Mouse (Mus musculus) megakaryocyte-erythroid progenitor cell, adult 5-6 weeks (primary cell): Measurements from ENCODE around the gene Mtus2. TPM values are rescaled to one million over a fixed set of nuclear protein-coding genes. Genes with fewer than 3 reads are reported as not detected.
"Not testable (repeated sequence)": the region's sequence is repeated elsewhere in the genome, so short reads cannot be mapped to it uniquely, and the experiment has no call there.

Experiments
- ATAC-seq: replicated peaks from 2 replicates; pipeline ENCODE4 v1.8.0; 2016; ENCODE audit warnings: mild to moderate bottlenecking, inconsistent platforms; ENCODE audit not compliant: severe bottlenecking, poor library complexity, low FRiP score, low TSS enrichment
- total RNA-seq, 2 experiments: library from RNA; stranded (forward) in 1 of 2; stranded (reverse) in 1 of 2; fragments of 200-1000, 215-1000 nt in 1 of 2; fragments of >200 nt in 1 of 2; fragmentation: Nextera tagmentation in 1 of 2; gene quantifications; 2 replicates each; pipeline ENCODE4 v1.2.3; 2014 to 2017

The Mtus2 gene
- total RNA-seq, 2 experiments from 2014 or later = 1.5 to 1.8 TPM

DNA sequence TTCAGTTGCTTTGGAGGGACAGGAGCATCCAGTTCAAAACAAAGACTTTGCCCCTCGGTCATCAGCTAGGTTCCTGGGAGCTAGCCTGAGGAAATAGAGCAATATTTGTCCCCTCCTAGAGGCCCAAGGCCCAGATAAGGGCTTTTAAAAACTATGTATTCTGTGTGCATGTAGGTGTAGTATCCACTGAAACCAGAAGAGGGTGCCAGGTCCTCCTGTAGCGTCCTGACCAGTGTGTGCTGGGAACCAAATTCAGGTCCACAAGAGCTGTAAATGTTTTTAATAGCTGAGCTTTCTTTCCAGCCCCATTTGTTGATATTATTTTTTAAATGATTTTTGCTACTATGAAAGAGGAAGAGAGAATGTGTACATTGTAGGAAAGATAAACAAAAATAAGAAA is 347.0 kb downstream of the Mtus2 start:
- 0 out of 2 replicates have a peak, but pooled peaks have one; percentile 57 for ATAC-seq

DNA sequence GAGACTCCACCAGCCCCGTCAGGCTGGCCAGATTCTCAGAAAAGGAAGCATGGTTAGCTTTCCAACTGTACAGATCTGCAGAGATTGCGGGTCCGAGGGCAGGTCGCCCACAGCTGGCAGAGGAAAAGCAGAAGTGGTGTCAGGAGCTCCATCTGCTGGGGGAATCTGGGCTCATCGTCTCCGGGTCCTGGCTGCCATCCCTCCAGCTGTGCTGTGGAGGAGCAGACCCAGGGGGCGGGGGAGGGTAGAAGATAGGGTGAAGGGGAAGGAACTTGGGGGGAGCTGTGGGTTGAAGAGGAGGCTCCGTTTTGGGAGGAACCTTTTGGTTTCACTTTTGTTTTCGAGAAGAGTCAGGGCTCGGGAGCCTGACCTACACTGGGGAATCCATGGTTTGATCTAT is 353.7 kb downstream of the Mtus2 start:
- ATAC-seq = peak; percentile 86

DNA sequence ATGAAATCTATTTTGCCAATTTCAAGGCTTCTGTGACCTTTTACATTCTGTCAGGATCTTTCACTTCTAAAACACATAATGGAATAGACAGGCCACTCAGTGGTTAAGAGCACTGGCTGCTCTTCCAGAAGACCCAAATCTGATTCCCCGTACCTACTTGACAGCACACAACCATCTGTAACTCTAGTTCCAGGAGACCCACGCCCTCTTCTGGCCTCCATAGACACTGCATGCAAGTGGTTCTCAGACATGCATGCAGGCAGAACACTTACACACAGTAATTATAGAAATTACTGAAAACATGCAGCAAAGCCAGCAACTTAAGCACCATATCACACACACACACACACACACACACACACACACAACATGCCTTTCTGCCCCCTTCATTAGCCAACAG is 355.3 kb downstream of the Mtus2 start:
- ATAC-seq = peak; percentile 80; the same call in 1 of the 2 replicates

DNA sequence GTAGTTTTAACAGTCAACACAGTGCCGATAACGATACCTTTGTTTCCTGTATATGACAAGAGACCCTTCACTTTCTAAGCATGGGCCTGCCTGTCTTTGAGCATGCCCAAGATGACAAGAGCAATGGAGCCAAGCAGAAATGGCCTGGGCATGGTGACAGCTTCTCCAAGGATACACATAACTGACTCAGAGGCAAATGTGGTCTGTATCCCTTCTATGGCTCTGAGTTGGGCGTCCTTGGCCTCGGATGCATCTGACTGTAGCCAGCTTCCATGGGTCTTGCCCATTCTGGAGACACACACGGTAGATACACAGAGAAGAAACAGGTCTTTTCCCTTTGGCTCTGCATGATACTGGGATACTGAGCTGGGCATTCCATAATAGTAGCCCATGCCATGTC is 357.8 kb downstream of the Mtus2 start:
- ATAC-seq = no peak

- ATAC-seq = peak; percentile 94
These were observed 368.3 kb downstream of the Mtus2 start for GRCm38 (mm10) chr5:148325317-148325885.

DNA sequence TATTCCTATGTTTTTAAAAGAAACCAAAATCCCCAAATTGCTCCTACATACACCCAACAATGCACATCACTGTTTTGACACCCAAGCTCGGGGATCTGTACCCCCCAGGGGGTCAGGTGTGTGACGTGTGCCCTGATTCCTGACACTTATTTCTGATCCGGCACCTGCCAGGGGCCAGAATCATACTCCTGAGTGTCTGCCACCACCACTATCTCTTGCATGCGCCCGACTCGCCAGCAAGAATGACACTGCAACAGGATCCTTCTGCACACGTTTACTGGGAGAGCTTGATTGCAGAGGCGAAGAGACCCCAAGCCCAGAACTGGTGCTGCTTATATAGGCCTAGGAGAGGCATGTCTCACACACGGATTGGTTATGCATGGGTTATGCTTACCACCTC is 369.2 kb downstream of the Mtus2 start:
- not testable (repeated sequence) for ATAC-seq

- no peak for ATAC-seq
These were observed 371.9 kb downstream of the Mtus2 start for GRCm38 (mm10) chr5:148328982-148329381.

GRCm38 (mm10) chr5:148331229-148331776 is 374.2 kb downstream of the Mtus2 start:
- peak; percentile 54 for ATAC-seq

GRCm38 (mm10) chr5:148331926-148332621 is 375.0 kb downstream of the Mtus2 start:
- ATAC-seq = 0 out of 2 replicates have a peak, but pooled peaks have one; percentile 12

- ATAC-seq = peak; percentile 71
These were observed 375.5 kb downstream of the Mtus2 start for GRCm38 (mm10) chr5:148332622-148332974.

DNA sequence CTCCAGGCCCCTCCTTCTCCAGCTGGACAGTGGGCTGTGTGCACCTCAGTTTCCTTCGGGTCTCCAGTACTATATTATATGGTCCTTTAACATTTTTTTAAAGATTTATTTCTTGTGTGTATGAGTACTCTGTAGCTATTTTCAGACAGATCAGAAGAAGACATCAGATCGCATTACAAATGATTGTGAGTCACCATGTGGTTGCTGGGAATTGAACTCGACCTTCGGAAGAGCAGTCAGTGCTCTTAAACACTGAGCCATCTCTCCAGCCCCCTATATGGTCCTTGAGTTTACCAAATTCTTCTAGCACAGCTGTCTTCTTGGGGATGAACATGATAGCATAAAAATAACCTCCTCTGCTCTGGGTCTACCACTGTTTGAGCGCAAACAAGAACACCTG is 382.0 kb downstream of the Mtus2 start:
- no peak for ATAC-seq

DNA sequence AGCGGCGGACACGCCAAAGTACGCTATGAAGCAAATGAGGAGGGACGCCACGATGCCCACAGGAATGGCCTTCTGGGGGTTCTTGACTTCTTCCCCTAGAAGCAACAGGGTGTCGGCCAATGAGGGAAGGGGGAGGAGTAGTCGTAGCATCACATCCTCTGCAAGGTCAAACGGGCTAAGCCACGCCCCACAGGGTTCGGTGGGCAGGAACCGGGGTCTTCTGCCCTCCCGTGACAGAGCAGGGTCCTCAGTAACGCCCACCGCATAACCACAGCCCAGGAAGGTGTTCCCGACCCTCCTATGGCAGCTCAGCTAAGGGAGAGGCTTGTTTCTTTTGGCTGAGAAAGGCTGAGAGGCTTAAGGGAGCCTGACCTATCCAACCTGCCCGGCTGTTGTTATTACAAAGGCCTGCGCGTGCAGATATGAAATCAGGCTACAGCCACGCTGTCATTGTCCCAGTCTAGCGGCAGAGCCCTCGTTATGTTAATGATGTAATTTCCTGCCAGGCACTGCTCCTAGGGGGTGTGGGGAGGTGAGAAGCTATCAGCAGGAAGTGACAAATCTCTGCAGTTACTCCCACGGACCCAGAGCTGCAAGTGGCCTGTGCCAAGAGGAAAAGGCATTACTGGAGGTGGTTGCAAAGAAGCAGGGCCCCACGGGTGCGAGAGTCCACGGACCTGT is 385.1 kb downstream of the Mtus2 start:
- ATAC-seq = peak; percentile 92

DNA sequence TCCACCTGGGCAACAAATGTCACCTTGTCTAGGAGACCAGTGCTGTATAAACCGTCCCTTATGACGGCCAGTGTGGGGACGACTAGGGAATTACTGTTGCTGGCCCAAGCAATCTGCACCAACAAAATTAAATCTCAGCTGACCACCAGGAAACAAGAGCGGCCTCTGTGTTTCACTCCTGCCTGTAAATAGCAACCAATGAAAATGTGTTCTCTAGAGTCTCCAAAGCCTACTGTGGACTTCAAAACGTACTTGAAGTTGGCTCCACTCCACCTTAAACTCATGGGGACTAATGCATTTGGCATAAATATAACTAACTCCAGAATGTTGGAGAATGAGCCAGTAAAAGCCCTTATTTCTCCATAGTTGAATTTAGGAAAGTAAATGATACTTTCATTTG is 387.3 kb downstream of the Mtus2 start:
- no peak for ATAC-seq

- ATAC-seq = peak; percentile 48; the same call in 1 of the 2 replicates
These were observed 389.4 kb downstream of the Mtus2 start for GRCm38 (mm10) chr5:148346543-148346942.

GRCm38 (mm10) chr5:148348153-148348552 is 391.0 kb downstream of the Mtus2 start:
- no peak for ATAC-seq

DNA sequence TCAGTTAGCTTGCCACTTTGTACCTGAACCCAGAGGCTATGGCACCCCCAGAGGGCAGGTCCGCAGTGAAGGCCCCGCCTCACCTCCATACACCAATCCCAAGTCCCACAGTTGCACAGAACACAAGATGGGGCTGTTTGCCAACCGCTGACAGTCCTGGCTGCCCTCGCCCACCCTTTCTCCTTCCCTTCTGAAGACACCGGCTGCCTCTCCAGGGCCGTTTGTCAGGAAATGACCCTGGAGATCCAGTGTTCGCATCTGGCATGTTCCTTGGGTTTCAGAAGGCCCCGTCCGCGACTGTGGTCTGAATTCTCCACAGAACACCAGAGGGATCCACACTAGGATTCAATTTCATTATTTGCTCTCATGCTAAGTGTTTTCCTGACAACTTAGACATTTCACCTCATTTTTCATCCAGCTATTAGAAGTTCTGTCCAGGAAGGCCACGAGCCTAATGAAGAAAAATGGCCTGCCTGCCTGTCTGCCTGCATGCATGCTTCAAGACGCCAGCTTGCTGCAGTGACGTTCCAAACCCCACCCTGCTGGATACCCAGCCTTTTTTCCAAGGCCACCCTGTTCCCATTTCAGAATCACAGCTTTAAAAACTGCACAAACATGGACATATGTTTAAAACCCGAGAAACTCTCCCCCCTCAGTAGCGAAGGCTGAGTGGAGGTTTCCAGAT is 392.3 kb downstream of the Mtus2 start:
- no peak for ATAC-seq

DNA sequence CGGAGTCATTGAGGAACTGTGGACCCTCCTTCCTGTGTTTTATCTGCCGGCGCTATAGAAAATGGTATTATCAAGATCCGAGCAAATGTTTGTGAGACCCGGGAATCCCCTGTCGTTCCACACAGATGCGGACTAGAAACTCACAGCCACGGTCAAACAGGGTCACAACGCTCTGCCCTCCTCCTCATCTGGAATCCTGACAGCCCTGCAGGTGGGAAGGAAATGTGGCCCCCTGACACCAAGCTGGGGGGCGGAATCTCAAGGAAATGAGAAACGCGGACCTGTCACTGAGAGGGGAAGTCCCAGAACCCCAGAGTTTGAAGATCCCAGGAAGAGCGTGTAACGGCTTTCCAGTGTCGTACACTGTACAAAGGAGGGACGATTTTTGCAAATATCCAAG is 396.3 kb downstream of the Mtus2 start:
- no peak for ATAC-seq

DNA sequence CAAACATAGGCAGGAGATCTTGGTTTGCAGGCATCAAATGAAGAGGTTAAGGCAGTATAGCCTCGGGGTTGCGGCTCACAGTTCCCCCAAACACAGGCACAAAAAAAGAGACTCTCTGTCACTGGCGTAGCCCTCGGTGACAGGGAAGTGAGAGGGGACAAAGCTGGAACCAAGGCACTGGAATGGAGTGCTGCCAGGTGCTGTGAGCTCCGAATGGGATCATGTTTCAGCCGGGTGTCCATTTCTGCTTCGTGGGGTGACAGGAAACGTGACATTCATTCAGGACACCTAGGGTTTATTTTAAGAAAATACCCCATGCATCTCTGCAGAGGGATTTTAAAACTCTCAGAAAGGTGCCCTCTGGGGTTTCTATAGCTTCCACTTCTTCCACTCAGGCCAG is 397.4 kb downstream of the Mtus2 start:
- no peak for ATAC-seq

DNA sequence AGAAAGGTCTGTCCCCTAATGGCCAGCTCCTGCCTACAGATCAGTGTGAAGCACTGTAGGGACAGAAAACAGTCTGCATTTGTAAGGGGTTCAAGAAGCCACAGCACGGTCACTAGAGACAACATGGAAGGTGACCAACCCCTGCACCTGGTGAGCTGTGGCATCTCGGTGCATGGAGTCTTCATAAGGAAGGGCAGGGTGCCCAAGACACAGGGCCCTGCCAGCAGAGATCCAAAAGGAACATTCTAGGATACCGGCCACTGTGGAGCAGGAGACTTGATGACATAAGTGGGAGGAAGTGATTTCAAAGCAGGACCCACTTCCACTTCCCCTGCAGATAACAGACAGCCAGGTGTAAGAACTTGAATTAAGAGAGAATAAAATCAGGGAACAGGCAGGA is 398.7 kb downstream of the Mtus2 start:
- ATAC-seq = no peak

DNA sequence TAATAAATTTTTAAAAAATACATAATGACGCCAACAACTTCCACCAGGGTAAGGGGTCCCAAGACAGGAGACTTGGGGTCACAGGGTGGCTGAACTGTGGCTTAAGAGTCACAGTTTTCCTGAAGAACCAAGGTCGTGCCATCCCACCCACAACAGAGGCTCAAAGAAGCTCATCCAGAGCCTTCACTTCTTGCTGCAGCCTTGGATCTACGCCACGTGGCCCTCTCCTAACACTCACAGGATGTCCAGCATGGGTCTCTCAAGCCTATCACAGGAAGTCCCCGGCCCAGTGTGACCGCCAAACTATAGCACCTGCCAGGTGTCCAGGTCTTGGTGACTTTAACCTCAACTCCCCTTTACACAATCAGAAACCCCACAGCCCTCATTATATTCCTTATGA is 400.0 kb downstream of the Mtus2 start:
- no peak for ATAC-seq
